Mouse (Mus musculus) neural tube, embryonic 14.5 days (tissue): ENCODE data around the gene Dok1. TPM values are rescaled to one million over a fixed set of nuclear protein-coding genes. Genes with fewer than 3 reads are reported as not detected.

Experiments
- microRNA-seq: library from miRNA; unstranded; fragments of <30 nt; microRNA quantifications from one replicate; pipeline ENCODE4, GENCODE M21; 2016
- polyA plus RNA-seq: library from polyadenylated mRNA; unstranded; fragments of >200 nt; fragmentation: Nextera tagmentation; extraction: Ambion mirVana; gene quantifications from 2 replicates; pipeline ENCODE4 v1.2.1, GENCODE M21; 2014

The Dok1 gene
- polyA plus RNA-seq, 1 experiment from 2014 or later: 1.0 TPM

Small RNA genes lying within 50 kb of the gene (microRNA-seq; reads per million reads assigned to microRNA genes)
- gene Mir7040: not detected

Other genes with a start within 250 kb of the Dok1 start
- 13.7 and 19.5 TPM in 2 replicates for gene Sema4f, start 93.7 kb downstream of the Dok1 start, polyA plus RNA-seq
- gene M1ap, start 86.6 kb downstream of the Dok1 start, polyA plus RNA-seq: not detected in 2 replicates
- 4.2 and 6.1 TPM in 2 replicates for gene Loxl3, start 702 bp upstream of the Dok1 start, polyA plus RNA-seq
- 122 and 123 TPM in 2 replicates for gene Aup1, start 21.1 kb upstream of the Dok1 start, polyA plus RNA-seq
- gene Htra2, start 21.8 kb upstream of the Dok1 start, polyA plus RNA-seq: 37.8 and 45.9 TPM in 2 replicates
- gene Dqx1, start 24.4 kb upstream of the Dok1 start, polyA plus RNA-seq: 0.24 and 0.54 TPM in 2 replicates
- 7.1 TPM in 1 of 2 replicates, not detected in the other for gene Tlx2, start 36.8 kb upstream of the Dok1 start, polyA plus RNA-seq
- 44.9 and 46.6 TPM in 2 replicates for gene Pcgf1, start 44.4 kb upstream of the Dok1 start, polyA plus RNA-seq
- not detected in 2 replicates for gene Lbx2, start 52.9 kb upstream of the Dok1 start, polyA plus RNA-seq
- 5.6 and 6.3 TPM in 2 replicates for gene Ccdc142, start 68.1 kb upstream of the Dok1 start, polyA plus RNA-seq
- gene Gm42688, start 68.1 kb upstream of the Dok1 start, polyA plus RNA-seq: 3.7 and 4.3 TPM in 2 replicates
- gene Mrpl53, start 75.6 kb upstream of the Dok1 start, polyA plus RNA-seq: 118 and 119 TPM in 2 replicates
- gene Mogs, start 82.0 kb upstream of the Dok1 start, polyA plus RNA-seq: 21.9 and 25.3 TPM in 2 replicates
- gene Wbp1, start 88.1 kb upstream of the Dok1 start, polyA plus RNA-seq: 129 and 146 TPM in 2 replicates
- 13.5 and 14.3 TPM in 2 replicates for gene Ino80b, start 92.0 kb upstream of the Dok1 start, polyA plus RNA-seq
- 6.3 and 8.8 TPM in 2 replicates for gene Rtkn, start 102.0 kb upstream of the Dok1 start, polyA plus RNA-seq
- 18.2 and 25.7 TPM in 2 replicates for gene Wdr54, start 122.9 kb upstream of the Dok1 start, polyA plus RNA-seq
- gene 1700003E16Rik, start 122.9 kb upstream of the Dok1 start, polyA plus RNA-seq: 4.2 and 7.8 TPM in 2 replicates
- 122 and 147 TPM in 2 replicates for gene Dctn1, start 132.4 kb upstream of the Dok1 start, polyA plus RNA-seq
- not detected in 2 replicates for gene Slc4a5, start 186.4 kb upstream of the Dok1 start, polyA plus RNA-seq